Mouse (Mus musculus) embryonic facial prominence, embryonic 10.5 days (tissue): ENCODE data around the gene 4930524B15Rik. TPM values are rescaled to one million over a fixed set of nuclear protein-coding genes. Genes with fewer than 3 reads are reported as not detected.
"Not testable (repeated sequence)": the region's sequence is repeated elsewhere in the genome, so short reads cannot be mapped to it uniquely, and the experiment has no call there.

Experiments used
- DNase-seq: peaks from one replicate; pipeline ENCODE4 v3.0.0-alpha.2; 2017; ENCODE audit warnings: low spot score
- H3K27ac ChIP-seq: fragments of 300-500 bp; sonication (generic); replicated peaks from 2 replicates; pipeline ENCODE4 v1.5.1; 2016; ENCODE audit warnings: mild to moderate bottlenecking
- H3K27me3 ChIP-seq: fragments of 300-500 bp; sonication (generic); replicated peaks from 2 replicates; pipeline ENCODE4 v1.6.1; 2016; ENCODE audit warnings: low read depth, mild to moderate bottlenecking; ENCODE audit not compliant: poor library complexity, severe bottlenecking
- H3K36me3 ChIP-seq: fragments of 300-500 bp; sonication (generic); replicated peaks from 2 replicates; pipeline ENCODE4 v1.6.1; 2016; ENCODE audit warnings: mild to moderate bottlenecking, moderate library complexity
- H3K4me1 ChIP-seq: fragments of 300-500 bp; sonication (generic); 2 replicates; pipeline ENCODE4 v1.6.1; 2016
- H3K4me3 ChIP-seq: fragments of 300-500 bp; sonication (generic); 2 replicates; pipeline ENCODE4 v1.5.1; 2016; ENCODE audit warnings: mild to moderate bottlenecking, moderate library complexity
- H3K9me3 ChIP-seq: fragments of 300-500 bp; sonication (generic); 2 replicates; pipeline ENCODE4 v1.6.1; 2016; ENCODE audit warnings: mild to moderate bottlenecking
- WGBS: fragments of 180-500 bp; shearing (Covaris S2); methylation state at CpG from one replicate; pipeline ENCODE4 v1.1.7; 2016; 5-methylcytosine and 5-hydroxymethylcytosine counted together
- polyA plus RNA-seq: library from polyadenylated mRNA; unstranded; fragments of >200 nt; fragmentation: Nextera tagmentation; extraction: Ambion mirVana; gene quantifications from 2 replicates; pipeline ENCODE4 v1.2.1, GENCODE M21; 2016

Gene 4930524B15Rik
- polyA plus RNA-seq, 1 experiment from 2014 or later = 0.14 TPM

GRCm38 (mm10) chr11:32001181-32001910 is 36.0 kb downstream of the 4930524B15Rik start:
- peak overlapping the region; percentile 66 for H3K27ac ChIP-seq

GRCm38 (mm10) chr11:32002670-32003072 is 37.3 kb downstream of the 4930524B15Rik start:
- Histone ChIP-seq H3K9me3 (peaks cover 14% of the 10 kb centered on the region; the same call in 1 of the 2 replicates), H3K4me1 (peaks cover 39% of the 10 kb centered on the region), H3K27ac (peak overlapping the region; percentile 62), H3K27me3 (no peaks in the 10 kb centered on the region; the same call in 1 of the 2 replicates), H3K36me3 (peaks cover 16% of the 10 kb centered on the region), H3K4me3 (peak overlapping the region; percentile 51)
- peak; percentile 39 for DNase-seq
- 11% methylated on average over 5 of the region's 5 CpGs for WGBS

More at GRCm38 (mm10) chr11:32001181-32001910, 36.0 kb downstream of the 4930524B15Rik start:
- peak; percentile 59 for DNase-seq
- Histone ChIP-seq H3K4me1 (peaks cover 39% of the 10 kb centered on the region), H3K36me3 (peaks cover 4% of the 10 kb centered on the region), H3K9me3 (peaks cover 1% of the 10 kb centered on the region; the same call in 1 of the 2 replicates), H3K27me3 (no peaks in the 10 kb centered on the region; the same call in 1 of the 2 replicates), H3K4me3 (peak overlapping the region; percentile 51)
- 4% methylated on average over 11 of the region's 11 CpGs for WGBS

- H3K27ac ChIP-seq, H3K4me3 ChIP-seq, H3K27me3 ChIP-seq, DNase-seq: not testable (repeated sequence)
- Histone ChIP-seq H3K9me3 (peaks cover 15% of the 10 kb centered on the region; the same call in 1 of the 2 replicates), H3K36me3 (peaks cover 18% of the 10 kb centered on the region), H3K4me1 (peaks cover 32% of the 10 kb centered on the region)
- WGBS = 86% methylated on average over 3 of the region's 3 CpGs
These were observed 42.7 kb downstream of the 4930524B15Rik start for GRCm38 (mm10) chr11:32008049-32008448.

- 85% methylated on average over 3 of the region's 3 CpGs for WGBS
- no peak overlapping the region for H3K4me3 ChIP-seq
These were observed 43.5 kb downstream of the 4930524B15Rik start for GRCm38 (mm10) chr11:32008852-32009251.

GRCm38 (mm10) chr11:32009961-32010662 is 44.7 kb downstream of the 4930524B15Rik start:
- H3K4me3 ChIP-seq = no peak overlapping the region

More at GRCm38 (mm10) chr11:32008852-32009251, 43.5 kb downstream of the 4930524B15Rik start:
- DNase-seq = no peak
- H3K9me3 ChIP-seq = peaks cover 15% of the 10 kb centered on the region; the same call in 1 of the 2 replicates
- no peak overlapping the region for H3K27ac ChIP-seq
- H3K4me1 ChIP-seq = peaks cover 26% of the 10 kb centered on the region
- no peaks in the 10 kb centered on the region for H3K27me3 ChIP-seq
- H3K36me3 ChIP-seq = peaks cover 18% of the 10 kb centered on the region

GRCm38 (mm10) chr11:32010663-32010970 is 45.2 kb downstream of the 4930524B15Rik start:
- Histone ChIP-seq H3K4me1 (peaks cover 26% of the 10 kb centered on the region), H3K9me3 (peaks cover 15% of the 10 kb centered on the region; the same call in 1 of the 2 replicates), H3K4me3 (no peak overlapping the region), H3K27ac (peak overlapping the region; percentile 79), H3K36me3 (peaks cover 18% of the 10 kb centered on the region), H3K27me3 (no peaks in the 10 kb centered on the region)
- DNase-seq = no peak
- 55% methylated on average over 5 of the region's 5 CpGs for WGBS

More at GRCm38 (mm10) chr11:32009961-32010662, 44.7 kb downstream of the 4930524B15Rik start:
- DNase-seq = peak; percentile 50
- Histone ChIP-seq H3K27ac (peak overlapping the region; percentile 79), H3K9me3 (peaks cover 15% of the 10 kb centered on the region; the same call in 1 of the 2 replicates), H3K4me1 (peaks cover 26% of the 10 kb centered on the region), H3K36me3 (peaks cover 18% of the 10 kb centered on the region), H3K27me3 (no peaks in the 10 kb centered on the region)
- 29% methylated on average over 13 of the region's 13 CpGs for WGBS

GRCm38 (mm10) chr11:32011867-32012603 is 46.6 kb downstream of the 4930524B15Rik start:
- 68% methylated on average over 9 of the region's 9 CpGs for WGBS
- no peaks in the 10 kb centered on the region for H3K27me3 ChIP-seq
- peaks cover 7% of the 10 kb centered on the region; the same call in 1 of the 2 replicates for H3K9me3 ChIP-seq
- peaks cover 8% of the 10 kb centered on the region; the same call in 1 of the 2 replicates for H3K36me3 ChIP-seq
- H3K4me1 ChIP-seq = peaks cover 26% of the 10 kb centered on the region
- no peak for DNase-seq
- no peak overlapping the region for H3K4me3 ChIP-seq
- H3K27ac ChIP-seq = peak overlapping the region; percentile 40

- Histone ChIP-seq H3K4me1 (peaks cover 32% of the 10 kb centered on the region), H3K27me3 (no peaks in the 10 kb centered on the region), H3K9me3 (no peaks in the 10 kb centered on the region), H3K36me3 (no peaks in the 10 kb centered on the region; the same call in 1 of the 2 replicates), H3K27ac (peak overlapping the region; percentile 2; the same call in 1 of the 2 replicates), H3K4me3 (no peak overlapping the region)
- WGBS = 90% methylated on average over 4 of the region's 4 CpGs
- DNase-seq = no peak
These were observed 47.6 kb downstream of the 4930524B15Rik start for GRCm38 (mm10) chr11:32013014-32013427.

- no peaks in the 10 kb centered on the region for H3K36me3 ChIP-seq
- no peak overlapping the region for H3K4me3 ChIP-seq
- no peaks in the 10 kb centered on the region for H3K27me3 ChIP-seq
- no peak for DNase-seq
- H3K4me1 ChIP-seq = peaks cover 38% of the 10 kb centered on the region
- H3K9me3 ChIP-seq = no peaks in the 10 kb centered on the region
- 84% methylated on average over 1 of the region's 1 CpGs for WGBS
- H3K27ac ChIP-seq = no peak overlapping the region
These were observed 48.2 kb downstream of the 4930524B15Rik start for GRCm38 (mm10) chr11:32013561-32013960.

- no peak overlapping the region for H3K27ac ChIP-seq
- H3K9me3 ChIP-seq = no peaks in the 10 kb centered on the region
- H3K27me3 ChIP-seq = no peaks in the 10 kb centered on the region
- 49% methylated on average over 4 of the region's 4 CpGs for WGBS
- no peak overlapping the region for H3K4me3 ChIP-seq
- peaks cover 31% of the 10 kb centered on the region for H3K4me1 ChIP-seq
- H3K36me3 ChIP-seq = no peaks in the 10 kb centered on the region
- peak; percentile 48 for DNase-seq
These were observed 52.8 kb downstream of the 4930524B15Rik start for GRCm38 (mm10) chr11:32018201-32018600.

GRCm38 (mm10) chr11:32020031-32020965 is 54.9 kb downstream of the 4930524B15Rik start:
- H3K27ac ChIP-seq = 0 out of 2 replicates have a peak overlapping the region, but pooled peaks have one; percentile 48
- H3K4me3 ChIP-seq = no peak overlapping the region
- H3K4me1 ChIP-seq = peaks cover 34% of the 10 kb centered on the region
- DNase-seq = no peak
- H3K9me3 ChIP-seq = no peaks in the 10 kb centered on the region
- no peaks in the 10 kb centered on the region for H3K36me3 ChIP-seq
- WGBS = 46% methylated on average over 8 of the region's 8 CpGs
- no peaks in the 10 kb centered on the region for H3K27me3 ChIP-seq
